Mouse (Mus musculus): ENCODE results near the gene Pidd1. TPM values are rescaled to one million over a fixed set of nuclear protein-coding genes. Genes with fewer than 3 reads are reported as not detected.

The Pidd1 gene
- polyA plus RNA-seq, 1 experiment: 4.4 TPM

GRCm38 (mm10) chr7:141467230-141468030, 23.6 kb upstream of the Pidd1 start, which contains the start of gene Cd151:
TSS of gene Cd151 (plus strand) at chr7:141467392.
- TF ChIP-seq CTCF (IDR thresholded peaks at IDR 0.05; ENCODE audit: borderline replicate concordance, insufficient read depth, low read depth, low read length) (no peak), POLR2A (IDR thresholded peaks at IDR 0.05; ENCODE audit: borderline replicate concordance, insufficient read depth, low read length) (peak; percentile 34; the same call in 1 of the 2 replicates)
- WGBS: 3% methylated on average over 52 of the region's 52 CpGs
- DNase-seq: peak; percentile 73 to 74

DNA sequence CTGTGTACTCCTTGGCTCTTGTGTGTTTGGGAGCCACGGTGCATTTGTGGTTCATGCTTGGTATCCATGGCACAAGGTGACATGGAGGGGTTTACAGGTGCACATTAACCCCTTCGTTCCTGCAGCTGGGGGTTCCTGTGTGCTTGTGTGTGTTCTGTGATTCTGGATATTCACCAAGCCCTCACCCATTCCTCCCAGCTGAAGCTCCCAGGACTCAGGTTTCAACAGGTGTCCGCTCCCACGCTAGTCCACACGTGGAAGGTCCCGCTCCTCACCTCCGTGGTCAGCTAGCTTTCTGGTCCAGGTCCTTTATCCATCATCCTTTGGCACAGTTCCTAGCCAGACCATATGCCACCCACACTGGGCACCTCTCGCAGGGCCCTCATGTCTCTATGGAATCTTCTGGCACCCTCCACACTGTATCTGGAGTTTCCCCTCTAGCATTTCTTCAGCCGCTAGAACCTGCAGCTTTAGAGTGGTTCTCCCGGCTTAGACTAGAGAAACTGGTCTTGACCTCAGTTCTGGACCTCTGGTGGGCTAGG, 22.9 kb upstream of the Pidd1 start:
- Histone ChIP-seq H3K4me3 (replicated peaks; ENCODE audit: insufficient read depth, low read depth, low read length) (peak overlapping the region; percentile 88), H3K4me1 (ENCODE audit: control insufficient read depth, insufficient read depth, low read length) (peaks cover 28% of the 10 kb centered on the region), H3K27me3 (ENCODE audit: control insufficient read depth, insufficient read depth, low read length) (no peaks in the 10 kb centered on the region), H3K27ac (ENCODE audit: insufficient read depth, low read length) (no peak overlapping the region)
- WGBS: 39% methylated on average over 10 of the region's 10 CpGs
- TF ChIP-seq CTCF (IDR thresholded peaks at IDR 0.05; ENCODE audit: borderline replicate concordance, insufficient read depth, low read depth, low read length) (no peak), POLR2A (IDR thresholded peaks at IDR 0.05; ENCODE audit: borderline replicate concordance, insufficient read depth, low read length) (no peak)
- no peak for DNase-seq

More at GRCm38 (mm10) chr7:141467230-141468030, 23.6 kb upstream of the Pidd1 start, which contains the start of gene Cd151:
- H3K4me3 ChIP-seq (replicated peaks; ENCODE audit: insufficient read depth, low read depth, low read length): peak within 1 kb of the TSS; percentile 88
- H3K27ac ChIP-seq (ENCODE audit: insufficient read depth, low read length): no peak within 1 kb of the TSS; the same call in 1 of the 2 replicates
- peaks cover 23% of the 10 kb centered on the region for H3K4me1 ChIP-seq (ENCODE audit: control insufficient read depth, insufficient read depth, low read length)
- H3K27me3 ChIP-seq (ENCODE audit: control insufficient read depth, insufficient read depth, low read length): no peaks in the 10 kb centered on the region

DNA sequence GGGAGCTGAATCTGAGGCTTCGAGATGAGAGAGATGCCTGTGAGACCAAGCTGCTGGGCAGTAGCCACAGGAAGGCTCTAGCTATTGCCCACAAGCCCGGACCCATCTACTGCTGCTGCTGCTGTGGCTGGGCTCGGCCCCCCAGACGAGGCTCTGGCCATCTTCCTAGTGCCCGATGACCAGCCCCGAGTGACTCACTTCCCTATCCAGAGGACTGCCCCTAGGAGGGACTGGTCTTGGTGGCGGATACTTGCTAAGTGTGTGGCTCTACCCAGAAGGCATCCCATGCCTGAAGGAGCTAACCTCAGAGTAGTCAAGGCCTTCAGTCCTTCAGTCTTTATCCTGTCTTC, 22.2 kb upstream of the Pidd1 start:
- no peak for DNase-seq
- TF ChIP-seq POLR2A (IDR thresholded peaks at IDR 0.05; ENCODE audit: borderline replicate concordance, insufficient read depth, low read length): no peak
- TF ChIP-seq CTCF (IDR thresholded peaks at IDR 0.05; ENCODE audit: borderline replicate concordance, insufficient read depth, low read depth, low read length): no peak
- 83% methylated on average over 7 of the region's 7 CpGs for WGBS
- H3K4me1 ChIP-seq (ENCODE audit: control insufficient read depth, insufficient read depth, low read length): peaks cover 28% of the 10 kb centered on the region
- no peaks in the 10 kb centered on the region for H3K27me3 ChIP-seq (ENCODE audit: control insufficient read depth, insufficient read depth, low read length)
- no peak overlapping the region for H3K27ac ChIP-seq (ENCODE audit: insufficient read depth, low read length)
- H3K4me3 ChIP-seq (replicated peaks; ENCODE audit: insufficient read depth, low read depth, low read length): no peak overlapping the region

DNA sequence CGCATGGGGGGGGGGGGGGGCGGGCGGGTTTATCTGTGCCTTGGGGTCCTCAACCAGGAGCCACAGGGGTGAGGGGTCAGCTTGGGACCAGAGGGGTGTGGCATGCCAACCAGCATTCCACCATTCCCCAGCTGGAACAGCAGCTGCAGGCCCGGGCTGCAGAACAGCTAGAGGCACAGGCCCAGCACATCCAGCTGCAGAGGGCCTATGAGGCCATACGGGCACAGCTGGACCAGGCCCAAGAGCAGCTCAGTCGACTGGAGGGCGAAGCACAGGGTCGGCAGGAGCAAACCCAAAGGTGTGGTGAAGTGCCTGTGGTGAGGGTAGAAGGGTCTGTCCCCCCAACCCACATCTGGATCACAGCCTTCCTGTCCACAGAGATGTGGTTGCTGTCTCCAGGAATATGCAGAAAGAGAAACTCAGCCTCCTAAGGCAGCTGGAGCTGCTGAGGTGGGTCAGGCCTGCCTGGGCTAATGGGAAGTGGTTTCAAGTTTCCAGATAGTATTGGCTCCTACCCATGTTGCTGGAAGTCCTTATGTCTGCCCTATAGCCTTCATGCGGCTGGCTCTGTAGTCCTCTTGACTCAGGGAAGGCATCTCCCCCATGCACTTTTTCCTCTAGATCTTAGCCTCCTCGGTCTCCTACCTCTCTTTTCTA, 21.7 kb upstream of the Pidd1 start:
- 51% methylated on average over 10 of the region's 10 CpGs for WGBS
- TF ChIP-seq POLR2A (IDR thresholded peaks at IDR 0.05; ENCODE audit: borderline replicate concordance, insufficient read depth, low read length) (no peak), CTCF (IDR thresholded peaks at IDR 0.05; ENCODE audit: borderline replicate concordance, insufficient read depth, low read depth, low read length) (no peak)
- DNase-seq: no peak
- no peak overlapping the region for H3K4me3 ChIP-seq (replicated peaks; ENCODE audit: insufficient read depth, low read depth, low read length)
- no peak overlapping the region for H3K27ac ChIP-seq (ENCODE audit: insufficient read depth, low read length)
- no peaks in the 10 kb centered on the region for H3K27me3 ChIP-seq (ENCODE audit: control insufficient read depth, insufficient read depth, low read length)
- peaks cover 33% of the 10 kb centered on the region for H3K4me1 ChIP-seq (ENCODE audit: control insufficient read depth, insufficient read depth, low read length)

DNA sequence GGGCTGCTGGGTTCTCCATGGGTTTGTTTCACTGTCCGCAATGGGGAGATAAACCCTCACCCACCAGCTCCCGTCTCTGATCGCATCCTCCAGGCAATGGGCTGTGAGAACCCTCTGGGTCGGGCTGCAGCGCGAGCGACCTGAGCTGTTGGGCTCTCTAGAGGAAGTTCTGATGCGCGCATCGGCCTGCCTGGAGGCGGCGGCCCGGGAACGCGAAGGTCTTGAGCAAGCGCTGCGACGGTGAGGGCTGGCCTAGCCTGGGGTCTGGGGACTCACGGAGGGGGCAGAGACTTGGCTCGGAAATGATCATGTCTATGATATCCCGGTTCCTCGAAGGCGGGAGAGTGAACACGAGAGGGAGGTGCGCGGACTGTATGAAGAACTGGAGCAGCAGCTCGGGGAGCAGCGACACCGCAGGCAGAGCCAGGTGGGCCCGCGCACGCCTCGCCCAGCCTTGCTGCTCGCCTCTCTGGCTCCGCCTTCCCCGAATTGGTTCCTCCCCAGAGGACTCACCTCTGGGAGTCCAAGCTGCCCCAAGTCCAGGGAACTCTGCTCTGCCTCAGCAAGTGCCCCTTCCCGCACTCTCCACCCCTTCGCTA, 20.9 kb upstream of the Pidd1 start:
- no peak overlapping the region for H3K27ac ChIP-seq (ENCODE audit: insufficient read depth, low read length)

DNA sequence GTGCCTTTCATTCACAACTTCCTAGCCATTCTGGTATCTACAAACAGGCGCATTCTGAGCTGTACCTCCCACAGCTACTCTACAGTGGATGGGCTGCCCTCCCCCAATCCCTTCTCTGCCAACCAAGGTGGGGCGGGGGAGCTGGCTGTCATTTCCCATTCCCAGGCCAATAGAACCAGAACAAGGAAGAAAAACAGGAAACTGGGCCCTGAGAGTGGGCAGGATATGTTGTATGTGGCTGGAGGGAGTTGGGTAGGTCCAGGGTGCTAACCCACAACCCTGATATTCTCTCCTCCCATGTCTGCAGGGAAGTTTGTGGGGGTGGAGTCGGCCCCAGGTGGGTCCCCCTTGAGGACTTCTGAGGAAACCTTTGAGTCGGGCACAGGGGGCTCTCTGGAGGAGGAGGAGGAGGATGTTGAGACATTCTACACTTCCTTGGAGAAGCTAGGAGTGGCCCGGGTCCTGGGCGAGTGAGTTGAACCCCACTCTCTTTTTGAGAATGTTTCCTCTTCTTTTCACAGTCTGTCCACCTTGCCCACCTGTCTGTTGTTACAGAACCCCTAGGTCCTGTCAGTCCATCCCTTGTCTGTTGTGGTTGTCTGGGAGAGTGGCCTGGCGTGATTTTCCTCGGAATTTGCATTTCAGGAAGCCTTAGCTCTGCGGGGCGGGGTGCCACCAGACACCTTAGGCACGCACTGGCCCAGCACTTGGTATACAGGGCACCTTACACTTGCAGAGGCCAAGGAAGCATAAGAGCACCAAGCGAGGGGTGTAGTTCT, 20.2 kb upstream of the Pidd1 start:
- H3K27me3 ChIP-seq (ENCODE audit: control insufficient read depth, insufficient read depth, low read length): no peaks in the 10 kb centered on the region
- 71% methylated on average over 12 of the region's 12 CpGs for WGBS
- no peak for TF ChIP-seq CTCF (IDR thresholded peaks at IDR 0.05; ENCODE audit: borderline replicate concordance, insufficient read depth, low read depth, low read length)
- TF ChIP-seq POLR2A (IDR thresholded peaks at IDR 0.05; ENCODE audit: borderline replicate concordance, insufficient read depth, low read length): no peak
- no peak overlapping the region for H3K27ac ChIP-seq (ENCODE audit: insufficient read depth, low read length)
- DNase-seq: no peak
- no peak overlapping the region for H3K4me3 ChIP-seq (replicated peaks; ENCODE audit: insufficient read depth, low read depth, low read length)
- H3K4me1 ChIP-seq (ENCODE audit: control insufficient read depth, insufficient read depth, low read length): peaks cover 44% of the 10 kb centered on the region

More for the DNA sequence above, 20.9 kb upstream of the Pidd1 start:
- Histone ChIP-seq H3K4me3 (replicated peaks; ENCODE audit: insufficient read depth, low read depth, low read length) (no peak overlapping the region), H3K4me1 (ENCODE audit: control insufficient read depth, insufficient read depth, low read length) (peaks cover 41% of the 10 kb centered on the region), H3K27me3 (ENCODE audit: control insufficient read depth, insufficient read depth, low read length) (no peaks in the 10 kb centered on the region)
- 33% methylated on average over 38 of the region's 38 CpGs for WGBS
- DNase-seq: no peak
- TF ChIP-seq CTCF (IDR thresholded peaks at IDR 0.05; ENCODE audit: borderline replicate concordance, insufficient read depth, low read depth, low read length) (no peak), POLR2A (IDR thresholded peaks at IDR 0.05; ENCODE audit: borderline replicate concordance, insufficient read depth, low read length) (no peak)

- no peak for DNase-seq
- Histone ChIP-seq H3K4me1 (ENCODE audit: control insufficient read depth, insufficient read depth, low read length) (peaks cover 50% of the 10 kb centered on the region), H3K27me3 (ENCODE audit: control insufficient read depth, insufficient read depth, low read length) (no peaks in the 10 kb centered on the region), H3K27ac (ENCODE audit: insufficient read depth, low read length) (no peak overlapping the region), H3K4me3 (replicated peaks; ENCODE audit: insufficient read depth, low read depth, low read length) (peak overlapping the region; percentile 32)
- 37% methylated on average over 5 of the region's 5 CpGs for WGBS
- TF ChIP-seq POLR2A (IDR thresholded peaks at IDR 0.05; ENCODE audit: borderline replicate concordance, insufficient read depth, low read length) (no peak), CTCF (IDR thresholded peaks at IDR 0.05; ENCODE audit: borderline replicate concordance, insufficient read depth, low read depth, low read length) (no peak)
Observed at GRCm38 (mm10) chr7:141462333-141462821, 18.6 kb upstream of the Pidd1 start.
